Mouse (Mus musculus) stomach, embryonic 15.5 days (tissue): ENCODE measurements around the gene Tom1. TPM values are rescaled to one million over a fixed set of nuclear protein-coding genes. Genes with fewer than 3 reads are reported as not detected.

Experiments used
- ATAC-seq: fragments of 200-750 bp; cut with Nextera tagmentation; 2 replicates; pipeline ENCODE4 v1.8.0; 2017; ENCODE audit warnings: low read depth, moderate number of reproducible peaks, moderate TSS enrichment; ENCODE audit not compliant: insufficient read depth, low FRiP score
- H3K27ac ChIP-seq: fragments of 300-500 bp; sonication (generic); 2 replicates; pipeline ENCODE4 v1.5.1; 2015; ENCODE audit warnings: mild to moderate bottlenecking, inconsistent platforms
- H3K27me3 ChIP-seq: fragments of 300-500 bp; sonication (generic); replicated peaks from 2 replicates; pipeline ENCODE4 v1.6.1; 2015; ENCODE audit warnings: inconsistent platforms
- H3K36me3 ChIP-seq: fragments of 300-500 bp; sonication (generic); 2 replicates; pipeline ENCODE4 v1.6.1; 2015; ENCODE audit warnings: inconsistent platforms
- H3K4me1 ChIP-seq: fragments of 300-500 bp; sonication (generic); 2 replicates; pipeline ENCODE4 v1.6.1; 2015; ENCODE audit warnings: inconsistent platforms
- H3K4me2 ChIP-seq: fragments of 300-500 bp; sonication (generic); 2 replicates; pipeline ENCODE4 v1.6.1; 2015; ENCODE audit warnings: mild to moderate bottlenecking, inconsistent platforms
- H3K4me3 ChIP-seq: fragments of 300-500 bp; sonication (generic); replicated peaks from 2 replicates; pipeline ENCODE4 v1.5.1; 2015; ENCODE audit warnings: inconsistent platforms
- H3K9ac ChIP-seq: fragments of 300-500 bp; sonication (generic); 2 replicates; pipeline ENCODE4 v1.6.1; 2015; ENCODE audit warnings: inconsistent platforms
- H3K9me3 ChIP-seq: fragments of 300-500 bp; sonication (generic); 2 replicates; pipeline ENCODE4 v1.6.1; 2016; ENCODE audit warnings: inconsistent platforms
- WGBS: fragments of 180-500 bp; shearing (Covaris S2); methylation state at CpG from one replicate; pipeline ENCODE4 v1.1.7; 2015; 5-methylcytosine and 5-hydroxymethylcytosine counted together
- polyA plus RNA-seq: library from polyadenylated mRNA; unstranded; fragments of >200 nt; fragmentation: Nextera tagmentation; extraction: Ambion mirVana; gene quantifications from 2 replicates; pipeline ENCODE4 v1.2.1, GENCODE M21; 2015

The Tom1 gene
- polyA plus RNA-seq, 1 experiment from 2014 or later, result 23.5 TPM

DNA sequence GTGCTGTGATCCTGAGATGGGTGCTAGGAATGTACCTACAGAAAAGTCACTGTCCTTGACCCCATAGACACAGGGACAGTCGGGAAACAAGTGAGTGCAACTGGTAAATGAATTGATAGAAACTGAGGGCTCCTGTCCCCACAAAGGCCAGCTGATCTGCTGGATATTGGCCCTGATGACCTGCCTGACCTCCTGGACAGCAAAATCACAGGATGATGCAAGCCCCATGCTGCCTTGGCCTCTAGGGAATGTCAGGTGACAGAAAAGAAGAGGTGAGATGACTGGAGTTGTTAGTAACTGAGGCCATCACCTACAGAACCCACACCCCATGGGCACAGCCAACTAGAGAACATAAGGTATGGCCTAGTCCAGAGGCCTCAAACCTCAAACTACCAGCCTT, 44.7 kb downstream of the Tom1 start:
- Histone ChIP-seq H3K36me3 (no peaks in the 10 kb centered on the region), H3K4me1 (no peaks in the 10 kb centered on the region), H3K4me2 (no peak overlapping the region), H3K27ac (no peak overlapping the region), H3K4me3 (no peak overlapping the region), H3K9ac (no peak overlapping the region), H3K27me3 (no peaks in the 10 kb centered on the region), H3K9me3 (no peaks in the 10 kb centered on the region)
- no peak for ATAC-seq
- 75% methylated on average over 1 of the region's 1 CpGs for WGBS

- WGBS, result 92% methylated on average over 9 of the region's 9 CpGs
- no peaks in the 10 kb centered on the region for H3K27me3 ChIP-seq
Observed at GRCm38 (mm10) chr8:75078851-75079250, 45.3 kb downstream of the Tom1 start.

DNA sequence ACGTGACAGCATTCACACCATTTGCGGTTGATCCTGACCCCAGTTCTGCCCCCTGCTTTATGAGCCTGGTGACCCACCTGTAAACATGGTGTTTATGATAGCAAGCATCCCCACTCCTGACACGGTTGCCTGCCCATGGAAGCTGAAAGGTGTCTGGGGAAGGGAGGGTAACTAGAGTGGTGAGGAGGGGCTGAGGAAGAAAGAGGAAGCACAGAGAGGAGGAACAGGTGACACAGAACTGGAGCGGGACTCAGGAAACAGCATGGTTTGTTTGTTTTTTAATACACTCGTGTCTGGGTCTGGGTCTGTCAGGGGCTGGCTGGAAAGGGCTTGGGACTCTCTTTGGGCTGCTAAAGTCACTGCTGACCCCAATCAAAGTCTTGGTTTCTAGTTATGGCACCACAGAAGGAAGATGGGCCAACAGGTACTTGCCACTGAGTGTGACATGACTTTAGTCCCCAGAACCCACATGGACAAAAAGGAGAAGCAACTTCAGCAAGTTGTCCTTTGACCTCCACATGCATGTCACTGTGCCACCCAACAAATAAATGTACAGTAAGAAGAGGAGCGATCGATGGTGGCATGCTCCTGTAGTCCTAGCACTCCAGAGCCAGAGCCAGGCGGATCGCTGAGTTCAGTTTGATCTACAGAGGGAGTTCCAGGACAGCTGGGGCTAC, 48.0 kb downstream of the Tom1 start:
- Histone ChIP-seq H3K27ac (no peak overlapping the region), H3K9me3 (no peaks in the 10 kb centered on the region), H3K4me3 (no peak overlapping the region), H3K36me3 (no peaks in the 10 kb centered on the region), H3K27me3 (no peaks in the 10 kb centered on the region), H3K4me2 (no peak overlapping the region), H3K4me1 (no peaks in the 10 kb centered on the region), H3K9ac (no peak overlapping the region)
- ATAC-seq, result no peak
- WGBS, result 70% methylated on average over 9 of the region's 9 CpGs

More at GRCm38 (mm10) chr8:75078851-75079250, 45.3 kb downstream of the Tom1 start:
- Histone ChIP-seq H3K9me3 (no peaks in the 10 kb centered on the region), H3K4me1 (no peaks in the 10 kb centered on the region), H3K36me3 (no peaks in the 10 kb centered on the region), H3K27ac (no peak overlapping the region), H3K4me2 (no peak overlapping the region), H3K4me3 (no peak overlapping the region), H3K9ac (no peak overlapping the region)
- no peak for ATAC-seq

GRCm38 (mm10) chr8:75082181-75082805, 48.8 kb downstream of the Tom1 start:
- Histone ChIP-seq H3K27ac (no peak overlapping the region), H3K4me1 (no peaks in the 10 kb centered on the region), H3K9ac (no peak overlapping the region), H3K27me3 (no peaks in the 10 kb centered on the region), H3K9me3 (no peaks in the 10 kb centered on the region), H3K4me2 (no peak overlapping the region), H3K36me3 (no peaks in the 10 kb centered on the region), H3K4me3 (no peak overlapping the region)
- WGBS, result 67% methylated on average over 6 of the region's 6 CpGs
- ATAC-seq, result no peak

DNA sequence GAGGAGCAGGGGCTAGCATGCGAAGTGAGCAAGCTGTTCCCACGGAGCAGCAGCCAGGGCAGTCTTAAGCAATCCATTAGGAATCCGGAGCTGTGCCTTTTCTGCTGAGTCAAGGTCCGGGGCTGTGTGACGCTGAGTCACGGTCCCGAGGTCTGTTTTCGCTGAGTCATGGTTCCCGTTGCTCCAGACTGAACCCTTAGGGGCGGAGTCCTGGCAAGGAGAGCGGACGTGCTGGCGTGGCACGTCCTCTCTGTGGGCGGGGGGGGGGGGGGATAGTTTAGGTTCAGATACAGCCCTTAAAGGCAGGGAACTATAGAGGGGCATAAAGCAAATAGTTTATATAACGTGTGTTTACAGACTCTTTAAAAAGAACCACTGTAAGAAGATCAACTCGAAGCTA, 50.3 kb downstream of the Tom1 start:
- Histone ChIP-seq H3K36me3 (no peaks in the 10 kb centered on the region), H3K4me2 (peak overlapping the region; percentile 49), H3K9me3 (no peaks in the 10 kb centered on the region), H3K9ac (no peak overlapping the region), H3K27me3 (no peaks in the 10 kb centered on the region), H3K27ac (0 out of 2 replicates have a peak overlapping the region, but pooled peaks have one; percentile 57), H3K4me1 (peaks cover 3% of the 10 kb centered on the region; the same call in 1 of the 2 replicates), H3K4me3 (peak overlapping the region; percentile 23)
- peak; percentile 97 for ATAC-seq
- 2% methylated on average over 17 of the region's 17 CpGs for WGBS

GRCm38 (mm10) chr8:75084382-75085064, 51.0 kb downstream of the Tom1 start:
- ATAC-seq, result no peak
- no peak overlapping the region for H3K4me3 ChIP-seq
- WGBS, result 68% methylated on average over 3 of the region's 3 CpGs
- no peak overlapping the region for H3K4me2 ChIP-seq
- peaks cover 9% of the 10 kb centered on the region for H3K4me1 ChIP-seq
- H3K36me3 ChIP-seq, result no peaks in the 10 kb centered on the region
- no peaks in the 10 kb centered on the region for H3K27me3 ChIP-seq
- H3K9ac ChIP-seq, result no peak overlapping the region
- H3K27ac ChIP-seq, result peak overlapping the region; percentile 27; the same call in 1 of the 2 replicates
- H3K9me3 ChIP-seq, result no peaks in the 10 kb centered on the region

DNA sequence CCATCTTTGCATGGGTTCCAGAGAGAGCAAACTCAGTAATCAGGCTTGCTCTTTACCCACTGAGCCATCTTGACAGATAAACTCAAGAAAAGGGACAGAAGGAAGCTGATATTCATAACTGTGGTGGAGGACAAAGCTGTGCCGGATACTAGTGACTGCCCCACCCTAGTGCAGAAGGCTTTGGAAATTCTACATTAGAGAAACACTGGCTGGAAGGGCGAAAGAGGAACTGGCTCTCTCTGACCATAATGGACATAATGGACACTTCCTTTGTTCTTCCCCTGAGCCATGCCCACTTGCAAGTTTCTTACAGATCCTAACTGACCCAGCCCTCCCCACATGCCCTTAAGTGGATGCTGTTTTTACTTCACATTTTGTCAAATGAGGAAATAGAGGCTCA, 52.5 kb downstream of the Tom1 start:
- Histone ChIP-seq H3K4me2 (no peak overlapping the region), H3K27ac (0 out of 2 replicates have a peak overlapping the region, but pooled peaks have one; percentile 7), H3K27me3 (no peaks in the 10 kb centered on the region), H3K4me3 (no peak overlapping the region), H3K36me3 (no peaks in the 10 kb centered on the region), H3K9me3 (no peaks in the 10 kb centered on the region), H3K4me1 (peaks cover 12% of the 10 kb centered on the region), H3K9ac (no peak overlapping the region)
- no peak for ATAC-seq
- 71% methylated on average over 2 of the region's 2 CpGs for WGBS

- no peak overlapping the region for H3K9ac ChIP-seq
- H3K4me2 ChIP-seq, result no peak overlapping the region
- ATAC-seq, result no peak
- H3K9me3 ChIP-seq, result no peaks in the 10 kb centered on the region
- H3K4me3 ChIP-seq, result no peak overlapping the region
- H3K27me3 ChIP-seq, result no peaks in the 10 kb centered on the region
- H3K27ac ChIP-seq, result no peak overlapping the region
- H3K4me1 ChIP-seq, result peaks cover 12% of the 10 kb centered on the region
- H3K36me3 ChIP-seq, result no peaks in the 10 kb centered on the region
Observed at GRCm38 (mm10) chr8:75087127-75087526, 53.6 kb downstream of the Tom1 start.

DNA sequence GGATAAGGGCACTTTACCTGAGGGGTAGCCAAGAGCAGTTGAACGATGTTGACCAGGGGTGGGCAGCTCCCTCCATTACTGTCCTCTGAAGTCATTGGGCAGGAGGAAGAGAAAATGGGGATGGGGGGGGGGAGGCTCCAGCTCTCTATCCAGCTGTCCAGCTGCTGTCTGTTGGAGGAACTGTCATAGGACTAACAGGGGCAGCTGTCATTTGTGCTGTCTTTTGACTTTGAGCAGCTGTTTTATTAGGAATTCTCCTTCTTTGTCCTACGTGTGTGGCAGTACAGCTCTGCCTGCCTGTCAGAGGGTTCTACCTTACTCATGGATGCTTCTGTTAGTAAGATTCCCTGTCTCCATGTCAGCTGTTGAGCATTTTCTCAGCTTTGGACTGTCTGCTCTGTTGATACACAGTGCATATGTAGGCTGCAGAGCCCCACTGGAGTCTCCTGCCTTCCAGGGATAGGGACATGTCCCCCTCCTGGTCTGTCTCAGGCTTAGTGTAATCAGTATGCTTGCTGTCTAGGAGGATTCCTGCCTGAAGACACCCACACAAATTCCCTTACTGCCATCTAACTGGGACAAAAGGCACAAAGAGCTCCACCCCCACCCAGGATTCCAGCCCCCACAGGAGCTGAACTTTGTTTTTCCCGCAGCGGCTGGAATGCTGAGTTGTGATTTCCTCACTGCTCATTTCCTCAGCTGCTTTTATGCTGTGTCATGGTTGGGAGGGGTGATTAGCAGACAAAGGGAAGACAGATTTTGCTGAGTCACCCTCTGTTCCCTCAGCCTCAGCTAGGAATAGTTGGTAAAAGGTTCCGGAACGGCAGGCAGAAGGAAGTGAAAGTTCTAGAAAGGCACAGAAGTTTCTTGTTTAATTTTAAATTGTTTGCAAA, 55.7 kb downstream of the Tom1 start:
- Histone ChIP-seq H3K4me3 (no peak overlapping the region; the same call in 1 of the 2 replicates), H3K4me2 (peak overlapping the region; percentile 48), H3K9ac (no peak overlapping the region), H3K27ac (peak overlapping the region; percentile 78), H3K36me3 (no peaks in the 10 kb centered on the region), H3K9me3 (no peaks in the 10 kb centered on the region), H3K27me3 (no peaks in the 10 kb centered on the region), H3K4me1 (peaks cover 17% of the 10 kb centered on the region)
- WGBS, result 6% methylated on average over 6 of the region's 6 CpGs
- peak; percentile 51 for ATAC-seq

GRCm38 (mm10) chr8:75090781-75091365, 57.4 kb downstream of the Tom1 start:
- no peak for ATAC-seq

More at GRCm38 (mm10) chr8:75090781-75091365, 57.4 kb downstream of the Tom1 start:
- Histone ChIP-seq H3K27ac (no peak overlapping the region; the same call in 1 of the 2 replicates), H3K4me2 (no peak overlapping the region), H3K4me1 (peaks cover 17% of the 10 kb centered on the region), H3K9me3 (no peaks in the 10 kb centered on the region), H3K36me3 (no peaks in the 10 kb centered on the region), H3K9ac (no peak overlapping the region), H3K27me3 (no peaks in the 10 kb centered on the region), H3K4me3 (no peak overlapping the region)
- WGBS, result 80% methylated on average over 4 of the region's 4 CpGs
